Mouse (Mus musculus) macrophage (primary cell): ENCODE measurements around the gene Efna3. TPM values are rescaled to one million over a fixed set of nuclear protein-coding genes. Genes with fewer than 3 reads are reported as not detected.

Experiments
- H3K27ac ChIP-seq: fragments of 350-480 bp; formaldehyde crosslinking; 2 replicates; pipeline ENCODE4 v1.9.0; 2021
- H3K36me3 ChIP-seq: fragments of 350-480 bp; formaldehyde crosslinking; 2 replicates; pipeline ENCODE4 v1.9.0; 2021; ENCODE audit errors: inconsistent target
- H3K4me3 ChIP-seq: fragments of 350-480 bp; formaldehyde crosslinking; 2 replicates; pipeline ENCODE4 v1.9.0; 2021; ENCODE audit errors: inconsistent target
- H3K79me2 ChIP-seq: fragments of 350-480 bp; formaldehyde crosslinking; 2 replicates; pipeline ENCODE4 v1.9.0; 2021; ENCODE audit errors: inconsistent target
- WGBS: methylation state at CpG from one replicate; pipeline ENCODE4 v1.1.7; 2026; ENCODE audit warnings: inconsistent platforms; ENCODE audit not compliant: missing documents; 5-methylcytosine and 5-hydroxymethylcytosine counted together
- polyA plus RNA-seq: library from polyadenylated mRNA; stranded (reverse); fragments of 250-400 nt; gene quantifications from 3 replicates; pipeline ENCODE4 v1.2.4, GENCODE M21; 2018; ENCODE audit warnings: inconsistent platforms
- total RNA-seq, 78 experiments: library from RNA; depleted of rRNA; stranded (reverse); fragments of 250-400 nt; gene quantifications; 1 replicate in 9 of 78; 2 replicates in 24 of 78; 3 replicates in 43 of 78; 4 replicates in 2 of 78; pipeline ENCODE4 v1.2.4; 2018; ENCODE audit warnings: inconsistent platforms in 56 of 78

The Efna3 gene
- 1 to 10 TPM in 1 of 26 experiments, not detected in 25; 2.0 TPM for total RNA-seq (2018; cell fraction: chromatin; rRNA removed)
- under 1 TPM in 1 of 26 experiments, not detected in 25; 0.04 TPM for total RNA-seq (2018; cell fraction: cytosol; rRNA removed)
- not detected for total RNA-seq (2018; cell fraction: nucleus; rRNA removed)
- not detected in 3 replicates for polyA plus RNA-seq

DNA sequence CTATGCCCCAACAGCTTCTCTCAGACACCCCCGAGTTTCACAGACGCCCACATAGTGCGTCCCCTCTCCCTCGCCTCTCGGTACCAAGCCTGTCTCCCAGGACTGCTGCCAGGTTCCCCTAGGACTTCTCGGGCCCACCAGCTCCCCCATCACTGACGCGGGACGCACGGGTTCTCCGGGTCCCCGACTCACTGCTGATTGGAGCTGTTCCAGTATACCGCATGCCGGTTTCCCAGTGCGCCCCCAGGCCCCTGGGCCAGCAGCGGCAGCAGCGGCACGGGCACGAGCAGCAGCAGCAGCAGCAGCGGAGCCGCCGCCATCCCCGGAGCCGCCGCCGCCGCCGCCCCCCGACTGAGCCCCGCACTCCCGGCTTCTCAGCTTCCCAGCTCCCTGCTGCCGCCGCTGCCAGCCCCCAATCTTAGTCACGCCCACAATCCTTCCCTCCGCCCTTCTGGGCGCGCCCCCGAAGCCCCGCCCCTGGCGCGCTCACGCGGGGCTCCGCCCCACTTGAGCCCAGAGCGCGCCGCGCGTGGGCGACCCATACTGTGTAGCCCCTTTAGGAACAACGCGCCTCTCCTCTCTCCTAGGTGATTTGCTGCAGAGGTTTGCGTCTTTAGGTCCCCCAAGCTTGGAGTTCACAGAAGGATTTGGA is at the start of gene Efna3:
Efna3 (minus strand) TSS at position 452 of the 652 bp plus-strand sequence.
- H3K79me2 ChIP-seq, result no peaks in the 10 kb centered on the region
- 3% methylated on average over 48 of the region's 53 CpGs for WGBS
- no peak within 1 kb of the TSS for H3K4me3 ChIP-seq
- H3K27ac ChIP-seq, result no peak within 1 kb of the TSS
- no peaks in the 10 kb centered on the region for H3K36me3 ChIP-seq

DNA sequence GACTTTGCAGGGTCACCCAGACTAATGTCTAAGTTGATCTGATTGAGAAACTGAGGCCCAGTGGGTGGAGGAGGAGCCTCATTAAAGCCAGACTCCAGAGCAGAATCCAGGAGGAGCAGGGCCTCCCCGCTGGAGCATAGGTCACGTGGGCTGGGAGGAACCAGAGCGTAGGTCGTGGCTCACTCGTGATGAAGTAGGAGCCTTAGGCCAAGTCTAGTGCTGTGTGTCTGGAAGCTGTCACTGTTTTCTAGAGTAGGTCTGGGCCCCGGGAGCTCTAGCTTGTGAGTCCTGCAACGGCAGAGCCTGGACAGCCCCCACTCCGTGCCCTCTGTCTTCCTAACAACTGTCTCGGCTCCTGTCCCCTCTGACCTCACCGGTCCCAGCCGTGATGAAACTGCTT is 44.6 kb upstream of the Efna3 start:
- no peaks in the 10 kb centered on the region for H3K36me3 ChIP-seq
- 91% methylated on average over 11 of the region's 11 CpGs for WGBS
- H3K79me2 ChIP-seq, result no peaks in the 10 kb centered on the region
- no peak overlapping the region for H3K4me3 ChIP-seq
- H3K27ac ChIP-seq, result no peak overlapping the region

DNA sequence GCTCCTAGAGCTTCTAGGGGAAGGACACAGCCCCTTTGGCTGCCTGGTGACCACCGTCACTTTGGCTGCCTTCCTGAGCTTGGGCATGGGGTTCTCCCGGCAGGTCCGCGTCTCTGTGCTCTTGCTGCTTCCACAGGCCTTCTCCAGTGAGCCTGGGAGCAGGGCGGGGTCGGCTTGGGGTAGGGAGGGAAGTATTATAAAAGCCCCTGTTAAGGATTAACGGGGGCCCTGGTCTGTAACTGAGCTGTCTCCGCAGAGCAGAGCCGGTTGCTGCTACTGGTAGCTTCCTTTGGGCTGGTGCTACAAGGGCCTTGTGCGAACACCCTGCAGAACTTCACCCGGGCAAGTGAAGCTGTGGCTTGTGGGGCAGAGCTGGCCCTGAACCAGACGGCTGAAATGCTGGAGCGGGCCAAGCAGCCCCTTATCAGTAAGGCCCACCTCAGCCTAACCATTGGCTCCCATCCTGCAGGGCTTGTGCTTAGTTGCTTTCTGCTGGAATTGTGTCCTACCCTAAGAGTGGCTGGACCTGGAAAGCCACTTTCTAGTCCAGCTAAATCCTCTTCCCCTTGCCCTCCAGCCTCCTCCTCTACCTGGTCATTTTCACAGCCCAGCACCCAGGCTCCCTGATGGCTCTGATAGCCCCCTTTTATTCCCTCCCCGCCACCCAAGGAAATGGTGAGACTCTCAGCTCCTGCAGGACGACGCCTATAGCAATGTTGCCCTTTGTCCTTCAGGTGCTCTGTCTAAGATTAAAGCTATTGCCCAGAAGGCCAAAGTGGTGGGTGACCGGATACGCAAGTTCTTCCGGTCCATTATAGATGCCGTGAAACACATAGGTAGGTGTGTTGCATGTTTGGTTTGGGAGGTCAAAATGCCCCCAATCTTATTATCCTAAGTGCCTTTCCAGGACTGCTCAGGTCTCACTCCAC is 43.0 kb upstream of the Efna3 start:
- 86% methylated on average over 20 of the region's 20 CpGs for WGBS
- H3K4me3 ChIP-seq, result no peak overlapping the region
- no peaks in the 10 kb centered on the region for H3K36me3 ChIP-seq
- no peaks in the 10 kb centered on the region for H3K79me2 ChIP-seq
- H3K27ac ChIP-seq, result no peak overlapping the region

DNA sequence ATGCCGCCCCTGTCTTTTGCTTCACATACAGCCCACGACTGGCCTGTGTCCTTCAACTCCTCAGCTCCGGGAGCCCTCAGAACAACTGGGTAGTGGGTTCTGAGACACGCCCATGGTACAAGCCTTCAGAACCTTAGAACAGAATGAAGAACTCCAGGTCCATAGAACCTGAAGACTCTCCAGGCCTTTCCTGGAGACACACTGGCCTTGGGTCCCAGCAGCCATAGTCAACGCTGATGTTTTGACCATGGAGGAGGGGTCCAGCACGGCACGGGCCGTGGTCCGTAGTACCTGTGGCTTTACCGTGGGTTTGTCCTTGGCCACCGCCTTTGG is 42.4 kb upstream of the Efna3 start, which contains the start of gene Dcst1:
Dcst1 (minus strand) TSS at position 101 of the 333 bp plus-strand sequence.
- H3K36me3 ChIP-seq, result no peaks in the 10 kb centered on the region
- no peaks in the 10 kb centered on the region for H3K79me2 ChIP-seq
- no peak within 1 kb of the TSS for H3K4me3 ChIP-seq
- no peak within 1 kb of the TSS for H3K27ac ChIP-seq
- WGBS, result 95% methylated on average over 11 of the region's 11 CpGs

DNA sequence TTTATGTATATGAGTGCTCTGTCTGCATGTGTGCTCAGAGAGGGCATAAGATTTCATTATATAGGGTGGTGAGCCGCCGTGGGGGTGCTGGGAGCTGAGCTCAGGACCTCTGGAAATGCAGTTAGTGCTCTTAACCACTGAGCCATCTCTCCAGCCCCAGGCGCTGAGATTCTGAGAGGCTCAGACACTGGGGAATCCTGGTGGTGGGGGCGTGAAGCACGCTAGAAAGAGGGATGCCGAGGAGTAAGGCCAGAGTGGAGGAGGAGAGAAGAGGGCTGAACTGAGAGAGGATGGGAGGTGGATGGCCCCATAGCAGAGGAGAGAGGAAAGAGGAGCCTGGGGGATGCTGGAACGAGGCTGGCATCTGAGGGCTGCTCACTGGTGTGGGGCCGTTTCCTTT is 41.9 kb upstream of the Efna3 start:
- Histone ChIP-seq H3K27ac (no peak overlapping the region), H3K79me2 (no peaks in the 10 kb centered on the region), H3K36me3 (no peaks in the 10 kb centered on the region), H3K4me3 (no peak overlapping the region)
- 92% methylated on average over 6 of the region's 8 CpGs for WGBS

DNA sequence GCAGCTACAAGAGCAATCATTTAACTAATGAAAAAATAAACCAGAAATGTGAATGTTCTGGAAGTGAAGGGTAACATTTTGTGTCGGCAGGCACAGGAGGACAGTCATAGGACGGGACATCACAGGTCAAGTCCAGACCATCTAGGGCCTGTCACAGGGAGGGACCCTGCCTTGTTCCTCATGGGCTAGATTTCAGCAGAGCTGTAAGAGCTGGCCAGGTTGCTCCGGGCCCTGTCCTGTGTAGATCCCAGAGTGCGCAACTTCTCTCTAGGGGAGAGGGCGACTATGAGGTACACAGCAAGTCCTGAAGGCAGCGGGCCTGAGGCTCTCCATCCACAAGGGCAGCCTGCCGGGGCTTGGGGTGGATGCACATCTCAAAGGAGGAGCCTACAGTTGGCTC is 38.9 kb upstream of the Efna3 start, which contains the start of gene Dcst2:
Dcst2 (plus strand) TSS at position 301 of the 400 bp plus-strand sequence.
- H3K79me2 ChIP-seq, result no peaks in the 10 kb centered on the region
- H3K27ac ChIP-seq, result no peak within 1 kb of the TSS
- no peak within 1 kb of the TSS for H3K4me3 ChIP-seq
- 92% methylated on average over 6 of the region's 7 CpGs for WGBS
- no peaks in the 10 kb centered on the region for H3K36me3 ChIP-seq

DNA sequence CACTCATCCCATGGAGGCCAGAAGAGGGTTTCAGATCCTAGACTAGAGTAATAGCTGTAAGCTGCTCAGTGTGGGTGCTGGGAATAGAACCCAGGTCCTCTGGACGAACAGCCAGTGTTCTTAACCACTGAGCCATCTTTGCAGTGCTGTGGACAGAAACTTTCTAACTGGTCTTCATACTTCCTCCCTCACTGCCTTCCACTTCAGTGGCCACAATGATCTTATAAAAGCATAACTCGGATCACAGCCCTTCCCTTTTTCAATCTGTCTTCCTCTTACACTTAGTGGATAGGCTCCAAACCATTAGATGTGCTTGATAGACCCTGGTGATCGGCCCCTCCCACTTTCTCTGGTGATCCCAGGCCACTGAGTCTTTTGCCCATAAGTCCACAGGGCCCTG is 37.5 kb upstream of the Efna3 start:
- no peaks in the 10 kb centered on the region for H3K79me2 ChIP-seq
- no peak overlapping the region for H3K27ac ChIP-seq
- H3K4me3 ChIP-seq, result no peak overlapping the region
- 6% methylated on average over 3 of the region's 3 CpGs for WGBS
- no peaks in the 10 kb centered on the region for H3K36me3 ChIP-seq

DNA sequence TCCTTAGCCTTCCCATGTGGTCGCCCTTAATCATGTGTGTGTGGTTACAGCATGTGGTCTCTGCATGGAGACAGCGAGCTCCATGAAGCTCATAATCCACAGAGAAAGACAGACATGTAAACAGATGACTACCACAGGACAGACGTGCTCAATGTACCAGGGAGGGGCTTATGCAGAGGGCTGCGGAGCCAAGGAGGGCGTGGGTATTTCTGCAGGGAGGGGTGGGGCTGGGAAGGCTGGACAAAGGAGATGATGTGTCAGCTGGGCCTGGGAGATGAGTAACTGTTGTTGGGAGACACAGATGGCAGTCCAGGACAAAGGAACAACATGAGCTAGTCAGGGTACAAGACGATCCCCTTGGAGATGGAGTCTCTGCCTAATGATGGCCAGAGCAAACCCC is 36.9 kb upstream of the Efna3 start:
- Histone ChIP-seq H3K27ac (no peak overlapping the region), H3K36me3 (no peaks in the 10 kb centered on the region), H3K4me3 (no peak overlapping the region), H3K79me2 (no peaks in the 10 kb centered on the region)
- 79% methylated on average over 6 of the region's 6 CpGs for WGBS

DNA sequence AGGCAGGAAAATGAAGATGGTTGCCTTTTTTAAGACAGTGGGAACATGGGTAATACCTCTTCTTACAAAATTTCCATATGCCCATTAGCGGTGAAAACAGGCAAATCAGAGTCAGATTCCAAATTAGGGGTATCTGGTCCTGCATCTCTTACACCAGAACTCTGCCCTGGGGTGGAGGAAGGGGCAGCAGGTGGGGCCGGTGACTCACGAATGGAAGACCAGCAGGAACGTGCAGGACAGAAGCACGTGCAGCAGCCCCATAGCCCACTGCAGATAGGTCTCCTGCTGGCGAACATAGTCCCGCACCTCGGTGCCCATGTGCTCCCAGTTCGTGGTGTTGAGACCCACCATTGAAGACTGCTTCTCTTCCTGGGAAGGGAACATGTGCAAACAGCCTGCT is 33.3 kb upstream of the Efna3 start:
- no peaks in the 10 kb centered on the region for H3K36me3 ChIP-seq
- H3K27ac ChIP-seq, result no peak overlapping the region
- WGBS, result 84% methylated on average over 9 of the region's 9 CpGs
- H3K79me2 ChIP-seq, result no peaks in the 10 kb centered on the region
- H3K4me3 ChIP-seq, result no peak overlapping the region

DNA sequence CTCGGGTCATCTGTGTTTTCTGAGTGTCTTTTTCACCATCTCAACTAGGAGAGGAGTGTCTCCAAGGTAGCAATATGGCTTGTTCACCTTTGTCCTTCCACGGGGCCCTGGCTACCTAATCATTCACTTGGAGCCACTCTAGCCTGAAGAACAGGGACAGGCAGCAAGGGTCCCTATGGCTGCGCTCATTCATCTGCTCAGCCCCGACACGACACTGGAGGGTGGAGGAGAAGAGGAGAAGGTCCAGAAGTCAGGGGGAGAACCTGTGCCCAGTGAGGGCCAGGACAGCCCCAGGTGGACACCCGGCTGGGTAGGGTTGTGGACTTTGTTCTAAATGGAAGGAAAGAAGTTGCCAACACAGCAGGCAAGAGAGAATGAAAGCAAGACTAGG is 32.7 kb upstream of the Efna3 start:
- no peaks in the 10 kb centered on the region for H3K36me3 ChIP-seq
- H3K4me3 ChIP-seq, result no peak overlapping the region
- 85% methylated on average over 6 of the region's 6 CpGs for WGBS
- no peaks in the 10 kb centered on the region for H3K79me2 ChIP-seq
- H3K27ac ChIP-seq, result no peak overlapping the region

DNA sequence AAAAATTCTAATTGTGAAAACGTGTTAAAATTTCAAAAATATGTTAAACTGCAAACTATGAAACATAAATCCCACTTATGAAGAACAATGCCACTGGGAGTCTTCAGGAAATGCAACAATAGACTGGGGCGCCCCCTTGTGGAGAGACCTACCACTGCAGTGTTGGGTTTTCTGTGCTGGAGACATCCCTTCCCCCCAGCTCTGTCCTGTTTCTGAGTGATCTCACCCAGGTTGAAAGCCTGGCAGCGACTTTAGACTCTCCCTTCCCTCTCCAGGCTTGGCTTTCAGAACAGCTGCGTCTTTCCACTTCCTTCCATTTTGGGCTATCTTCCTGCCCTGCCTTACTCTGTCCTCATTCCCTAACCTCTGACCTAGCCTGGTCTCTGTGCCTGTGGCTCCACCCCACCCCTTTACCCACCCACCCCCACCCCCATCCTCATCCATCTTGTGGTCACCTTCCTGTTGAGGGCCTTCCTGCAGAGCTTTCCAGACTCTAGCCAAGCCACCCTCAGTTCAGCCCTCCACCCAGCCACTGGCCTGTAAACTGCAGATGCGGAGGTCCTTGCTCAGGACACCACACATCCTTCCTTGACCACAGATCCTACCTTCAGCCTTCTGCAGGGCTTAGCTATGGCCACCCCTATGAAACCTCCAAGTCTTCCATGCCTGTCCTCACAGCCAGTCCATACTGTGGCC is 32.2 kb upstream of the Efna3 start:
- H3K36me3 ChIP-seq, result no peaks in the 10 kb centered on the region
- H3K27ac ChIP-seq, result no peak overlapping the region
- H3K79me2 ChIP-seq, result no peaks in the 10 kb centered on the region
- H3K4me3 ChIP-seq, result no peak overlapping the region
- 18% methylated on average over 5 of the region's 5 CpGs for WGBS

DNA sequence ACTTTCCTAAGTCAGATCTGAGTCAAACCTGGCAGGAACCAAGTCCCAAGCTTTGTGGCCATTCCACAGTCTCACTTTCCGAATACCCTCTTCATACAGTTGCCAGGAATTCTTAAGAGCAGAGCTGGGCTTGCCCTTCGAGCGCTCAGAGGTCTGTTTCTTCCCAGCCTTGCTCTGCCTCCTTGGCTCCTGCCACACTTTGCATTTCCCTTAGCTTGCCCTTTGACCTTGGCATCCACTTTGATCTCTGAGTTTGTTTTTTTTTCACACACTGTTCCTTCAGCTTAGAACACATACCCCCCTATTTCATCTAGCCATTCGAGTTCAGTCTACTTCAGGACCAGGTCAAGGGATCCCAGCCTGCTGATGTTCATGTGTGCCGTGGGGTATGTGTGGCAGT is 28.5 kb upstream of the Efna3 start:
- no peak overlapping the region for H3K27ac ChIP-seq
- no peaks in the 10 kb centered on the region for H3K36me3 ChIP-seq
- 96% methylated on average over 5 of the region's 5 CpGs for WGBS
- H3K79me2 ChIP-seq, result peaks cover 22% of the 10 kb centered on the region
- no peak overlapping the region for H3K4me3 ChIP-seq

DNA sequence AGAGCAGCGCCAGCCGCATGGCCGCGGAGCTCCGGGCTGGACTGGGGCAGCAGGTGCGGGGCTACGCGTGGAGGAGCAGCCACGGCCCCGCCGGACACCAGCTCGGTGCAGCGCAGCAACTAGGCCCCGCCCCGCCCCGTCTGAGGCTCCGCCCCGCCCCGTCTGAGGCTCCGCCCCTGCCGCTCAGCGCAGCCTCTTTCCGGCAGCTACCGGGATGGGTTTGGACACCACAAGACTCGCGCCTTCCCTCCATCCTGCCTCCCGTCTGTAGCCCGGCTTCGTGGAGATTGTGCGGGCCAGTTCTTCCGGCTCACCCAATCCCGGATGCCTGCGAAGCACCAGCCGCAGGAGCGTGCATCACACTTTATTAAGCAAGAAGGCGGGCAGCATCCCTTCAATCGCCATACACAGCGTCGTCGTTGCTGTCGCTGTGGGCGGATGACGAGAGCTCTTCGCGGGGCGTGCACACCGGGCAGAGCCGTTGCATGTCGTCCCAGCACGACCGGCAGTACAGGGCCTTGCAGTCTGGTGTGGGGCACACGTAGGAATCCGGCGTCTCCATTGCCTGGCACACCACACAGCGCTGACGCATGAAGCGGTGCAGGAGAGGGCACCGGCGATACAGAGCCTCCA is 27.2 kb upstream of the Efna3 start, which contains the start of gene Adam15:
Adam15 (minus strand) TSS at position 128 of the 633 bp plus-strand sequence.
- Histone ChIP-seq H3K79me2 (peaks cover 22% of the 10 kb centered on the region), H3K27ac (peak within 1 kb of the TSS; percentile 79), H3K4me3 (peak within 1 kb of the TSS; percentile 80), H3K36me3 (peaks cover 6% of the 10 kb centered on the region; the same call in 1 of the 2 replicates)
- WGBS, result under 1% methylated on average over 54 of the region's 59 CpGs
